13 mouse cellular contexts compared by ENCODE assay signal in genomic region chr5:36895621-36896573, GRCm38 (mm10). TPM values are rescaled to one million over a fixed set of nuclear protein-coding genes. Genes with fewer than 3 reads are reported as not detected.
DNase-seq lines count a peak whose midpoint lies in the region; ATAC-seq lines count a peak whose summit lies in the region.
"Had no signal": no experiment of that assay in that cellular context is flagged by ENCODE, and none has a peak within 500 bp of the region (broad histone marks: within the 10 kb centered on the region; RNA-seq: fewer than 3 reads in every experiment).

No protein-coding gene starts in this region.

- 73% methylated on average over 10 of the region's 10 CpGs for WGBS in midbrain, embryonic 13.5 days
- 80% methylated on average over 10 of the region's 10 CpGs for WGBS in midbrain, embryonic 10.5 days

- no peak overlapping the region for H3K4me2 ChIP-seq in midbrain, embryonic 13.5 days (replicated peaks)

- peaks cover 8% of the 10 kb centered on the region for H3K4me1 ChIP-seq in midbrain, embryonic 13.5 days (replicated peaks)
- H3K4me1 ChIP-seq in midbrain, embryonic 10.5 days, result peaks cover 2% of the 10 kb centered on the region

- ATAC-seq in frontal cortex, adult (ENCODE audit: low TSS enrichment), result peak; percentile 17; the same call in 1 of the 2 replicates
- peak; percentile 25; the same call in 1 of the 2 replicates for ATAC-seq in midbrain, embryonic 13.5 days
- ATAC-seq: hindbrain, embryonic 16.5 days had no signal

- no peak for DNase-seq in frontal cortex, adult 2 months (ENCODE audit: extremely low spot score in 1 of 2, low spot score in 1 of 2)
- no peak for DNase-seq in midbrain, embryonic 10.5 days (ENCODE audit: low spot score)
- peak; percentile 27 for DNase-seq in forelimb bud, embryonic 11.5 days (ENCODE audit: low read depth, low spot score)
- DNase-seq in retina, postnatal 1 day, result peak; percentile 74
- DNase-seq in urinary bladder, postnatal 4 days (ENCODE audit: low spot score in 2 of 2), result no peak
- DNase-seq: adrenal gland, postnatal 14 days; lung, postnatal 4 days; right cerebral cortex, postnatal 25 days; thymus, postnatal 25 days had no signal

- H3K9me3 ChIP-seq in midbrain, embryonic 13.5 days, result no peaks in the 10 kb centered on the region
- H3K9me3 ChIP-seq in midbrain, embryonic 10.5 days (replicated peaks), result no peaks in the 10 kb centered on the region

- no peak overlapping the region; the same call in 1 of the 2 replicates for H3K27ac ChIP-seq in midbrain, embryonic 13.5 days
- H3K27ac ChIP-seq in midbrain, embryonic 10.5 days (replicated peaks), result no peak overlapping the region
- H3K27ac ChIP-seq: liver, embryonic 14.5 days had no signal

- H3K9ac ChIP-seq in midbrain, embryonic 13.5 days (replicated peaks), result no peak overlapping the region
- H3K9ac ChIP-seq: liver, embryonic 14.5 days had no signal

- H3K27me3 ChIP-seq in midbrain, embryonic 13.5 days, result no peaks in the 10 kb centered on the region
- no peaks in the 10 kb centered on the region for H3K27me3 ChIP-seq in midbrain, embryonic 10.5 days (ENCODE audit: low read depth, poor library complexity, severe bottlenecking)

- H3K36me3 ChIP-seq in midbrain, embryonic 13.5 days, result no peaks in the 10 kb centered on the region
- H3K36me3 ChIP-seq in midbrain, embryonic 10.5 days, result no peaks in the 10 kb centered on the region

- H3K4me3 ChIP-seq in midbrain, embryonic 13.5 days (replicated peaks), result no peak overlapping the region
- no peak overlapping the region for H3K4me3 ChIP-seq in midbrain, embryonic 10.5 days

RNA-seq across cellular contexts. Expression of gene Ppp2r2c, which starts 27.6 kb away (rescaled TPM):
- polyA plus RNA-seq in frontal cortex, adult 2 months (2012; rRNA removed), result 354 and 368 TPM in 2 replicates
- polyA plus RNA-seq in midbrain, embryonic 13.5 days (2015; fragmentation: Nextera tagmentation; extraction: Ambion mirVana), result 11.3 and 12.2 TPM in 2 replicates
- polyA plus RNA-seq in midbrain, embryonic 10.5 days (2016; fragmentation: Nextera tagmentation; extraction: Ambion mirVana), result 0.48 and 0.83 TPM in 2 replicates
- polyA plus RNA-seq: liver, embryonic 14.5 days had no signal

Comparison
In these comparisons a context has a peak if more than half of its experiments do, and no peak if none do; other contexts are left out.
1. DNase-seq: peak in forelimb bud, embryonic 11.5 days (single experiment) and retina, postnatal 1 day (single experiment); none in frontal cortex, adult 2 months (0 of 2), midbrain, embryonic 10.5 days (single experiment) and urinary bladder, postnatal 4 days (0 of 2).
2. RNA of gene Ppp2r2c, which starts 27.6 kb away (polyA plus RNA-seq): 354 to 368 TPM in frontal cortex, adult 2 months; 11.3 to 12.2 TPM in midbrain, embryonic 13.5 days and 0.48 to 0.83 TPM in midbrain, embryonic 10.5 days; every median in the first group is over 10 times any median in the second.